ENCODE assay signal across 8 mouse cellular contexts in the genomic region with DNA sequence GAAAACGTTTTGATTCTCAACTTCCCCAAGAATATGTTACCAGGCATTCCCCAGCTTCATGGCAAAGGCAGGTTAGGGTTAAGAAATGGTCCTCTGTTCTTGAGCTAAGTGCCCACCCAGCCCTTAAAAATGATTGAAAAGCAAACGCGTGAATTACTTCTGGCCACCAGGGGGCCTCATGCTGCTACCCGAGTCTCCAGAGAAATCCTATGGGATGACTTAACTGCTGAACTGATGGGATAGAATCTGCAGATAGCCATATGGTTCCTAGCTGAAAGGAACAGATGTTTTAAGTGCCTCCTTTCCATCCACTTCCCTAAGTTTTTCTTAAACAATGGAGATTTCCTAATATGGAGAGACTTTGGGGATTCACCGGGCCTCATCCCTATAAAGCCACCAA. TPM values are rescaled to one million over a fixed set of nuclear protein-coding genes. Genes with fewer than 3 reads are reported as not detected.
DNase-seq lines count a peak whose midpoint lies in the region; ATAC-seq and TF ChIP-seq lines count a peak whose summit lies in the region.

No protein-coding gene starts in this region.

- DNase-seq in heart, adult 2 months = peak; percentile 39 to 63
- DNase-seq in 3T3-L1 (ENCODE audit: low read depth, low spot score) (peak; percentile 52), Patski (ENCODE audit: low read depth, low spot score) (no peak)
- DNase-seq in forelimb bud, embryonic 11.5 days (ENCODE audit: low read depth, low spot score) = peak; percentile 59
- peak; percentile 41 for DNase-seq in liver, postnatal 0 days
- DNase-seq in thymus, postnatal 36 days = no peak

- no peaks in the 10 kb centered on the region; the same call in 1 of the 2 replicates for H3K79me2 ChIP-seq in heart, adult 2 months (replicated peaks; ENCODE audit: control insufficient read depth, insufficient read depth, low read length)

- 17% methylated on average over 5 of the region's 5 CpGs for WGBS in heart, adult 2 months
- 21% methylated on average over 5 of the region's 5 CpGs for WGBS in heart, embryonic 11.5 days (ENCODE audit: insufficient replicate concordance)
- 26% methylated on average over 5 of the region's 5 CpGs for WGBS in liver, postnatal 0 days (ENCODE audit: insufficient replicate concordance)

- no peak overlapping the region for H3K4me3 ChIP-seq in heart, adult 2 months
- no peak overlapping the region for H3K4me3 ChIP-seq in heart, embryonic 11.5 days (ENCODE audit: low read depth, low read length)
- H3K4me3 ChIP-seq in liver, postnatal 0 days (ENCODE audit: low read depth, low read length) = no peak overlapping the region

- no peaks in the 10 kb centered on the region for H3K36me3 ChIP-seq in heart, adult 2 months (ENCODE audit: control insufficient read depth, insufficient read depth, low read length)
- 0 out of 2 replicates have a peak, but pooled peaks cover 5% of the 10 kb centered on the region for H3K36me3 ChIP-seq in heart, embryonic 11.5 days (ENCODE audit: control insufficient read depth, insufficient read depth, low read length)
- H3K36me3 ChIP-seq in liver, postnatal 0 days (replicated peaks; ENCODE audit: insufficient read depth, low read length) = no peaks in the 10 kb centered on the region

- no peak for TF ChIP-seq POLR2A in heart, adult 2 months (IDR thresholded peaks at IDR 0.05; ENCODE audit: insufficient read depth, low read depth, low read length)

- no peak for ATAC-seq in heart, embryonic 11.5 days (replicated peaks; ENCODE audit: insufficient number of reproducible peaks, low FRiP score, low TSS enrichment)
- no peak for ATAC-seq in Patski
- ATAC-seq in liver, postnatal 0 days = no peak
- ATAC-seq in inflammation-experienced regulatory T-cells, adult 6 months = no peak

- TF ChIP-seq EP300 in heart, adult 2 months (IDR thresholded peaks at IDR 0.05; ENCODE audit: insufficient read depth, low read depth, low read length) = no peak
- TF ChIP-seq EP300 in liver, postnatal 0 days (IDR thresholded peaks at IDR 0.05; ENCODE audit: low read depth) = no peak

- no peak overlapping the region for H3K27ac ChIP-seq in heart, adult 2 months
- no peak overlapping the region for H3K27ac ChIP-seq in heart, embryonic 11.5 days (ENCODE audit: low read depth, low read length)
- no peak overlapping the region for H3K27ac ChIP-seq in liver, postnatal 0 days (ENCODE audit: low read depth)

- intact Hi-C loops in heart, adult 2 months (cut with DNase I) = loop anchor here (1.0 to 10.0 kb wide), 3 partner anchors 57 to 217 kb away; no protein-coding TSS in a partner anchor

- no peak overlapping the region for H3K4me2 ChIP-seq in heart, embryonic 11.5 days
- H3K4me2 ChIP-seq in liver, postnatal 0 days (ENCODE audit: low read depth, low read length) = no peak overlapping the region

- TF ChIP-seq CTCF in heart, adult 2 months (IDR thresholded peaks at IDR 0.05) = peak; percentile 92
- peak; percentile 63 for TF ChIP-seq CTCF in Patski (IDR thresholded peaks at IDR 0.05)
- TF ChIP-seq CTCF in liver, postnatal 0 days (IDR thresholded peaks at IDR 0.05; ENCODE audit: low read depth) = peak; percentile 68

- POLR2A ChIA-PET in Patski (lab: Charles Lee) = no interaction called here

- no peaks in the 10 kb centered on the region for H3K4me1 ChIP-seq in heart, adult 2 months (ENCODE audit: control insufficient read depth, insufficient read depth, low read length)
- H3K4me1 ChIP-seq in heart, embryonic 11.5 days (ENCODE audit: control insufficient read depth, insufficient read depth, low read length) = no peaks in the 10 kb centered on the region
- no peaks in the 10 kb centered on the region for H3K4me1 ChIP-seq in liver, postnatal 0 days (ENCODE audit: insufficient read depth)

- no peak overlapping the region for H3K9ac ChIP-seq in heart, adult 2 months (ENCODE audit: low read depth, low read length)
- no peak overlapping the region for H3K9ac ChIP-seq in heart, embryonic 11.5 days (ENCODE audit: low read depth, low read length)
- H3K9ac ChIP-seq in liver, postnatal 0 days (replicated peaks) = no peak overlapping the region

- in situ Hi-C loops in Patski (cut with MboI; ENCODE audit: low pct_unique_long_range_greater_than_20kb) = no loop called here

- CTCF ChIA-PET in Patski (lab: Charles Lee) = interaction anchor here (1.5 kb wide), 1 partner anchor 12 kb away, joined by 3 read pairs; no protein-coding TSS in a partner anchor

- H3K9me3 ChIP-seq in heart, embryonic 11.5 days (replicated peaks; ENCODE audit: control insufficient read depth, low read length) = peaks cover 2% of the 10 kb centered on the region
- H3K9me3 ChIP-seq in liver, postnatal 0 days (ENCODE audit: low read length) = no peaks in the 10 kb centered on the region

- H3K27me3 ChIP-seq in heart, adult 2 months (ENCODE audit: control insufficient read depth, insufficient read depth, low read length) = no peaks in the 10 kb centered on the region
- no peaks in the 10 kb centered on the region for H3K27me3 ChIP-seq in heart, embryonic 11.5 days (ENCODE audit: control insufficient read depth, insufficient read depth, low read length)
- peaks cover 16% of the 10 kb centered on the region for H3K27me3 ChIP-seq in Patski
- H3K27me3 ChIP-seq in liver, postnatal 0 days (ENCODE audit: insufficient read depth, low read length) = peaks cover 5% of the 10 kb centered on the region; the same call in 1 of the 2 replicates

RNA-seq across cellular contexts. Expression of gene Tmem100, which starts 7.9 kb away (rescaled TPM):
- total RNA-seq in heart, adult 2 months (2021) = 10 to 100 TPM; 14.7 to 18.3 TPM
- polyA plus RNA-seq in heart, adult 2 months (2012; rRNA removed) = 5.4 and 11.4 TPM in 2 replicates
- polyA plus RNA-seq in heart, embryonic 11.5 days (2014; fragmentation: Nextera tagmentation; extraction: Ambion mirVana) = 15.6 and 17.2 TPM in 2 replicates
- polyA plus RNA-seq in Patski (2021) = not detected
- 0.99 and 1.2 TPM in 2 replicates for polyA plus RNA-seq in liver, postnatal 0 days (2015; fragmentation: Nextera tagmentation; extraction: Ambion mirVana)
- not detected for polyA plus RNA-seq in inflammation-experienced regulatory T-cells, adult 6 months (2017; shearing (Covaris generic))

RNA-seq across cellular contexts. Expression of gene Pctp, which starts 35.3 kb away (rescaled TPM):
- 1 to 10 TPM; 4.0 to 4.4 TPM for total RNA-seq in heart, adult 2 months (2021)
- 2.2 and 3.1 TPM in 2 replicates for polyA plus RNA-seq in heart, adult 2 months (2012; rRNA removed)
- 13.6 and 22.7 TPM in 2 replicates for polyA plus RNA-seq in heart, embryonic 11.5 days (2014; fragmentation: Nextera tagmentation; extraction: Ambion mirVana)
- 4.6 TPM for polyA plus RNA-seq in Patski (2021)
- polyA plus RNA-seq in liver, postnatal 0 days (2015; fragmentation: Nextera tagmentation; extraction: Ambion mirVana) = 67.2 and 68.4 TPM in 2 replicates
- 1 to 10 TPM; 6.8 to 8.6 (median 7.5) TPM for polyA plus RNA-seq in inflammation-experienced regulatory T-cells, adult 6 months (2017; shearing (Covaris generic))

Comparison
In these comparisons a context has a peak if more than half of its experiments do, and no peak if none do; other contexts are left out.
1. DNase-seq: peak in heart, adult 2 months (2 of 2), 3T3-L1 (single experiment), forelimb bud, embryonic 11.5 days (single experiment) and liver, postnatal 0 days (single experiment); none in Patski (single experiment) and thymus, postnatal 36 days (0 of 2).
2. Peak in every context shown above with its lines, with median percentiles within 50 percentile points of each other: CTCF ChIP-seq.